Mouse (Mus musculus) megakaryocyte, adult 5-6 weeks (primary cell): ENCODE data around the gene Slc22a23. TPM values are rescaled to one million over a fixed set of nuclear protein-coding genes. Genes with fewer than 3 reads are reported as not detected.

ENCODE experiments used
- ATAC-seq: 2 replicates; pipeline ENCODE4 v1.8.0; 2016; ENCODE audit warnings: mild to moderate bottlenecking, inconsistent platforms; ENCODE audit not compliant: poor library complexity, severe bottlenecking
- total RNA-seq, 2 experiments: library from RNA; stranded (forward) in 1 of 2; stranded (reverse) in 1 of 2; fragments of 153-499, 151-499 nt in 1 of 2; fragments of 221-1000, 200-1000 nt in 1 of 2; gene quantifications; 2 replicates each; pipeline versions ENCODE4 v1.2.3 to v1.2.4; 2015 to 2017

Gene Slc22a23
- total RNA-seq, 2 experiments from 2014 or later = 0.22 to 0.65 TPM

DNA sequence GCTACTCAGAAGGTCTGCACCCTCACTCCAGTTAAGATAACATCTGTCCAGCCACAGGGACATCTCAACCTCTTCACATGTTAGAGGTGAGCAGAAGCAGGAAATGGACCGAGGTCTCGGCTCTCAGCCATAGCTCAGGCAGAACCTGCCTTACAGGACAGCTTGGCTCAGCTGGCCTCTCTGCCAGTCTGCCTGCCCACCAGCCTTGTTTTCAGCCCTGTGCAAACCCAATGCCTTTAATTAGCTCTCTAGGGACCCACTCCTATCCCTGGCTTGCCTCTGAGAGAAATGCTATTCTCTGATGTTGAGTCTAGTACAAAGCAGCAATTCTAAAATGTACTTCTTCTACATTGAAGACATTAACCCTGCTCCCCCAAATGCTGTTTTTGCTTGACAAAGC is 73.3 kb downstream of the Slc22a23 start:
- ATAC-seq = no peak

DNA sequence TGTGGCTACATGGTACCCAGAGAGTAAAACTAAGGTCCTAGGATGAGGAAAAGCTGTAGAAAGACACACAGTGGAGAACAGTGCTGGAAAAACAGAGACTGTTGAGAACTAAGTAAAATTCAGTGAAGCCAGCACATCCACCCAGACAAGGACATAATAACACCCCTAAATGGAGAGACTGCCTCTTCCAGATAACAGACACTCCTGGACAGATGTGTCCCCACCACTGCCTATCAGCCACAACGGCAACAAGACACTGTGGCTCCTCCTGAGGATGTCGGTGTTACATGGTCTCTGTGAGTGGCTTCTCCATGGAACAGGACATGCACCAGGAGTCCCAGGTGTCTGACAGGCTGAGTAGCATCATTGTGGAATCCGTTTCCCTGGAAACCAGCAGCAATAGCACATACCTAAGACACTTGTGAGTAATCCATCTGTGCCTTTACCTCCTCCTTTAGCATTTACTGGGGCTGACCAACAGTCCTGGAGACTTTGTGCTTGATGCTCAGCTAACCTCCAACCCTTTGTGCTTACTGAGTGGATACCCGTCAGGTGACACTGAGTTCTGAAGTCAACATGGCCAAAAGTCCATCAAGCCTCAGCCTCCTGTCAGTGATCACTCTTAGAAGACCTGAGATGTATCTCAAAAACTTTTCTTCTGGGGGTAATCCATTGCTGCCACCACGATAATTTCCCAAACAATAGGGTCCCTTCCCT is 73.9 kb downstream of the Slc22a23 start:
- no peak for ATAC-seq

DNA sequence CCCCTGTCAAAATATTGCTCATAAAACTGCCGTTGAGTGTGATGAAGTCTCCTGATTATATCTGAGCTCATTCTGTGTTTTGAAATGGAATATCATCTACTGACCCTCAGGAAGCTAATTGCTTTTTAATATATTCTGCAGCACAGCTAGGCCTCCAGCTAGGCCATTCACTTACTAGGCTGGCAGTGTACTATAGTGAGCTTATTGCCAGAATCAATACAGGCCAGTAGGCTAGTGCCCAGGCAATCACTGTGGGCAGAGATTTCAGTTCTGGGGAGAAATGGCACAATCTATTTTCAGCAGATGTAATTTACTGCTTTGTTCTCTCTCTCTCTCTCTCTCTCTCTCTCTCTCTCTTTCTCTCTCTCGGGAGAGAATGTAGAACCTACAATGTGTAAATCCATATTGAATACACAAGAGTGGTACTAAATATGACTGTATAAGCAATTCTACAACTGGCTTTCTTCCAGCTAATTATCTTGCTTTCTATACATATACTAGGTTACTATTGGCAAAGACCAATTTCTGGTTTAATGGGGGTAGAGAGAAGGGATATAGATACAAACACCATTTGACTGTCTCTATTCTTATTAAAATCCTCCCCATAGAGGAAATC is 75.5 kb downstream of the Slc22a23 start:
- ATAC-seq = no peak

DNA sequence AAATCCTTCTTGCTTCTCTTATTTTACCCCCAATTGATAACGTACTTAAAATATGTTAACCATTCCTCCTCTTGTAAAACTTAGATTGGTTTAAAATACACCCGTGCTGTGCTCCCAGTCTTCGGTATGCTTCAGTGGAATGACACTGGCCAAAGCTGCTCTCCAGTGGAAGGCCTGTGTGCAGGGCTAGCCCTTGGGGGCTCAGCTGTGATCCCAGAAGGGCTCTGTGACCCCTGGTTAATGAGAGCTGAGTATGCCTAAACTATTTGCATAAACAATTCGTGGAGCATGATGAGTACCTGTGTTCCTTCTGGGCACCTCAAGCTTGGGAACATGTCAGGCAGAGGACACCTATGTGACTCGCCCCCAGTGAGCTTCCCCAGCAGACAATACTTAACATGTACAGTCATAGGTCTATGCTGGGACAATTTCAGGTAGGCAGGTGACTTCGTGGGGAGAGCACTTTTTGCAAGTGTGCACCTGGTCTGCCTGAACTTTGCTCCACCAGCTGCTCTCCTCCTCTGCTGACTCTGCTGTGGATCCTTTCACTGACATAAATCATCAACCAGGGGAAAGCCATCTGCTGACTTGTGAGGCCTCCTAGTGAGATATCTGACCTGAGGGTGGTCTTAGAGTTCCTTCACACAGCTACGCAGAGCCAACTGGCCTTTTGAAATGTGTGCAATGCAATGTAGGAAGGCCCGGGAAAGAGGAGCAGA is 77.9 kb downstream of the Slc22a23 start:
- no peak for ATAC-seq

DNA sequence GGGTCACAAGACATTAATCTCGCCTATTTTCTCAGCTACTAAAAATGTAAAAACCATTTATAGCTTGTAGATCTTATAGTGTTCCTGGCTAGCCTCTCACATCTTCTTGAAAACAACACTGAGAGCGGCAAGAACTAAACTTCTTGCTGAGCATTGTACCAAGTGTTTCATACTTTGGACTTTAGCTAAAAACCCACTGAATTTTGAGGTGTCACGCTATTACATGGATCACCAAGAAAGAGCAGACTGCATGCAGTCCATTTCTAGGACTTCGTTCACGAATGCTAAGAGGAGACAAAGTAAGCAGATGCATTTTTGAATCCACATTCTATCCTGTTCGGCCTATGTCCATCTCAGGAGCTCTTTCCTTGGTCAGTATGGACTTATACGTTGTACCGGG is 78.9 kb downstream of the Slc22a23 start:
- ATAC-seq = no peak

DNA sequence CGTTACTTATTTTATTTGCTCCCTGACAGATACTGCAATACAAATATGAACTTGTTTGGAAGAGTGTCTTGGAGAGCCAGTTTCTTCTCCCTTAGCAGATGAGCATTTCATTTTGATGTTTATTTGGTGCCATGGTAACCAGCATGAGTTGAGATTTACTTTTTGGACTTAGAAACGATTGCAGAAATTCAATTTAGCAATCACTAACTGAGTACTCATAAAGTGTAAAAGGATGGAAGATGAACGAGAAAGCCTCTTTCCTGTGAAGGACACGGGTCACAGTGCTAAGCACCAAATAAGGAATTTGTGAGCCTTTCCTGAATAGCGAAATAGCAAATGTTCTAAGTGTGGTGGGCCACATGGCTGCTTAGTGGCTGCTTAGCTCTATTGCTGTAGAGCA is 79.4 kb downstream of the Slc22a23 start:
- ATAC-seq = no peak

DNA sequence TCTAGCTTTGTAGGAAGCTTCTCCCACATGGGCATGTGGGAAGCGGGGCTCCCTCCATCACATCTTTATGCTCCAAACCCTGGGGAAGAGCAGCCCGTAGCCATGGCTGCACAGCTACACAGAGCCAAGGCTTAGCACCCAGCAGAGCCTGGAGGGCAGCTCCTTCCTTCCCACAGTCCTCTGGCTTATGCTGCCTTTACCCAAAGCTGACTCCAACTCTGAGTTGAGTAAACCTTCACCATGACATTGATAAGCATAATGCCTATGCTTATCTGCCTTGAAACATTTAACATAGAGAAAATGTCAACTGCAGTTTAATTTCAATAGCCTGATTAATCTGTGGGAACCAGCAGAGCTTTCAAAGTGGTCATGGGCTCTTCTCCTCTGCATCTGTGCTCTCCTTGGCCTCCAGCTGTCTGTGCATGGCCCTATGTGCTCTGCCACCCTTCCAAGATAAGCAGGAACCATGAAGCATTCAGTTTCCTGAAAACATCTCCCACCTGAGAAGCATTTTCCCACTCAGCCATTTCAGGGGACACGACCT is 79.9 kb downstream of the Slc22a23 start:
- ATAC-seq = no peak

DNA sequence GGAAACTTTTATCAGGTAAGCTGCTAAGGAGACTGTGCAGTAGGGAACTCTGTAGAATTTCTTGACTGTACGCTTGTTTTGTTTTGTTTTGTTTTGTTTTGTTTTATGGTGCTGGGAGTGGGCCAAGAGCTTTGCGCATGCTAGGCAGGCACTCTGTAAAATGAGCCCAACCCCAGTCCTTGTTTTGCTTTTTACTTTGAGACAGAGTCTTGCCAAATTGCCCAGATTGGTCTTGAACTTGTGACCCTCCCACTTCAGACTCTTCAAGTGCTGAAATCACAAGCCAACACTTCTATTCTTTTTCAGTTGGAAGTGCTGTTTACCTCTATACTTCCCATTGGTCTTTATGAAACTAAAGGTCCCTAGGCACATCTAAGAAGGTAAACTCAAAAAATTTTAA is 80.5 kb downstream of the Slc22a23 start:
- no peak for ATAC-seq

DNA sequence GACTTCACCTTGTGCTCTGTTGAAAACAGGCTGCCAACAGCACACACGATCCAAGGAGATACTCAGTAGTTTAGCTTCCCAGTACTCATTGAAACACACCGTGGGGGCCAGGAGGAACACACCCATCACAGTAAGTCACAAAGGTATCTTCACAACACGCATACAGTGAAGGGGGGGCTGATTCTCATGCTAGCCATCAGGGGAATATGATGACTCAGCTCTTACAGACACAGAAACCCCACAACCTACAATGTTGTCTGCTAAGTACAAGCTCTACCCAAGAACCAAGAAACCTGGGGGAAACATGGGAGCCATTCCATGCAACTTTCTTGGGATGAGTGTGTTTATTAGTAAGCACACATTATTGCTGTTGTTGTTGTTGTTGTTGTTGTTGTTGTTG is 86.2 kb downstream of the Slc22a23 start:
- ATAC-seq = no peak

DNA sequence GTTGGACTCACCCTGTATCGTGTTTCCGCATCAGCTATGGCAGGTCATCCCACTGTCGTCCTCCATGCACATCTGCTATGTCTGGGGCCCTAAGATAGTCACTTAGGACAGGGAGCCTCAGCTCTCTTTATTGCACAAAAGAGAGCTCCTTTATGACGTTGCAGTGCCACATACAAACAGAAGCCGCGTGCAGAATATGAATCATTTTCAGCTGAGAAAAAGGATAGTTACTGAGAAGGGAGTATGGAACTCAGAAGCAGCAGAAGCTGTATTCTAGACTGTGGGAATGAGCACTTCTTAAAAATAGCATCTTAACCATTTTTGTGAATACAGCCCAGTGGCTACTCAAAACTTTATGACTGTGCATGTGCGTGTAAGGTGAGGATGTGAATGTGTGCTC is 87.8 kb downstream of the Slc22a23 start:
- ATAC-seq = no peak

DNA sequence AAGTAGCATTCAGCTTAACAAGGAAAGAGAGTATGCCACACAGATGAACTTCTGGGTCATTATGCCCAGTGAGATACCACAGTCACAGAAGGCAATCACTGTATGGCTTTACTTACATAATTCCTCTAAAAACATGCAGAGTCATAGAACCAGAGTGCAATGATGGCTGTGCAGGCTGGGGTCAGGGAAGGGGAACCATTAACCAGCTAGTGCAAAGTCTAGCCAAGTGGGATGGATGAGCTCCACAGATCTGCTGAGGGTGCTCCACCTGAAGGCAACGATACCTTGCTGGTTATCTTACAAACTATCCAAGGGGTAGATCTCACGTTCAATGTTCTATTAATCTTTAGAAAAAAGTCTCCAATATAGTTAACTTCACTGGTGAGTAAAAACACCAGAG is 88.3 kb downstream of the Slc22a23 start:
- ATAC-seq = no peak

DNA sequence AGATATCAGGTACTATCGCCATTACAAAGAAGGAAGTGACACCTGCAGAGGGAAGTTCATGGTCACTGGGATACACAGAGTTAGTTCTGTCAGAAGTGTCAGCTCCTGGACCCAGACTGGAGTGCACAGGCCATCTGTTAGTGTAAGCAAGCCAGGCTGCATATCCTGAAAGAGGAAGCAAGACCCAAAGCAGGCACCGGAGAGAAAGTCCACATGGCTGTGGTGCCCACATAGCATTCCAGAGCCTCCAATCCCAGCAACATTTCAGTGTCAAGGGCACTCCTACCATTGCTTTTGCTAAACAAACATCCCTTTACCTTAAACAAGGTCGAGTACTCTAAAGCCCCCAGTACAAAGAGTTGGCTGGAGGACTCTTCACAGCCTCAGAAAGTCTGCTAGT is 89.7 kb downstream of the Slc22a23 start:
- ATAC-seq = peak; percentile 50; the same call in 1 of the 2 replicates

DNA sequence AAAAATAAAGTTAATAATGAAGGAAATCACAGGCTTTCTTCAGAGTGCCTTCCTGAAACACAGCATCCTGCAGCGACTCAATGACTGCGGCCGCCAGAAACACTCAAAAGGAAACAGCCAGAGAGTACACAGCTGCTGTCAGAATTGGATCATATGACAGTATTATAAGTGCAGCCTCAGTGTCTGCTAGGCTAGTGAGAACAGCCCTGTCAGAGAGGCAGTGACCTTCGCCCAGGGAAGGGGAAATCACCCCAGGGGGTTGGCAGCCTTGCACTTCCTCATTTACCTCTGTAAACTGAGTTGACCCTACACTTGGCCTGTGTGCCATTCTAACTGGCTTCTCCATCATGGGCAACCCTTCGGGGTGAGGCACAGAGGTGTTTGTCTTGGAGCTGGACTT is 90.3 kb downstream of the Slc22a23 start:
- peak; percentile 80 for ATAC-seq

DNA sequence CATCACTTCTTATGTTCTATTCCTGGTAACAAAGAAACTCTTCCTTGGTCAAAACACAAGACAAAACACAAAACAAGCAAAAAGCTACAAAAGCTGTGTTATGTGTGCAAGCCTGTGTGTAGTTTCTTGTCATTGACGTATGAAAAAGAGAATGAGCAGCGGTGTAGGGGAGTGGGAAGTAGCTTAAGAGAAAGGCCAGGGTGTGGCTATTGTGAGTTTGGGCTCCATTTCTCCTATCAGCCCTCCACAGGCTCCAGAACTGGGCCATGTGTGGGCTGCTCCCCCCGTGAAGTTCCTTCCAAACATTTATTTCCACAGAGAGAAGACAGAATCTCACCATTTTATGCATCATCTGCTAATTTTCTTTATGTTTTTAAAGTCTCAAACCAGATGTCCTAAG is 91.2 kb downstream of the Slc22a23 start:
- ATAC-seq = no peak

DNA sequence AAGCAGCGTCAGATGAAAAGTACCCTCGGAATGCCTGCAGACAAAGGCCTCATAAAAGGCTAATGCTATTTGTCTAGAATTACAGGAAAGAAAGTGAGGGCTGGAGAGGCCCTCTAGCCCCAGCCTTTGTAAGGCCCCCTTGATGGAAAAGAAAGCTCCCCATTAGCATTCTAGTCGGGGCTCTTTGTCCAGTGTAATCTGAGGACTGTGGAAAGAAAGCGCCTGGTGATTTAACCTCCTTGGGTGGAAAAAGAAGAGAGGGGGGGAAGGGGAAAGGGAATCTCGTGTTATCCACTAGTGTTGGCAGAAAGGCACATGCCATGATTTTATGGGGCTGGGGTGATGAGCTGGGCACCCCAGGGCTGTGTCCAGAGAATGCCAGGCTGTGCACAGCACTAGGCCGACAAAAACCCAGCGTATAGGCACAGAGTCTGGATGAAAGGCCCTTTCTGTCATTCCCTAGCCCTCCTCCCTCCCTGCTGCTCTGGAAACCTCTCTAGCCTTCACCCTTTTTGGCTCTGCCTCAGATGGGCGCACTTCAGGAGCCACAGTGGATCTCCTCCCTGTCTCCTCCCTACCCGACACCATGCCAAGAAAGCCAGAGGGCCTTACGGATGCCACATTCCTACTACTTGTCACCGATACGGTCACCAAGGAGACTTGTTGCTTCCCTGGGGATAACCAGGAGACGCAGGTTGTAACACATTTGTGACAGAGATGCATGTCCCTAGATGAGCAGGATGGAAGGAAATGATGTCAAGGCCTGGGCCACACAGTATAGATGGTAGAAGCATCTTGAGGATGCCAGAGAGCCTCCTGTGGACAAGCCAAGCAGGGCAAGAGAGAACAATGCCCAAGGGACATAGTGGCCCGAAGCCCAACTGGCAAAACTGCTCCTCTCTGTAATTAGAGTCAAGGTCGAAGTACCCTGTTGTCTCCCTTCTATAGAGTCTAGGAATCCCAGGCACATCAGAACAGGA is 95.8 kb downstream of the Slc22a23 start:
- no peak for ATAC-seq

DNA sequence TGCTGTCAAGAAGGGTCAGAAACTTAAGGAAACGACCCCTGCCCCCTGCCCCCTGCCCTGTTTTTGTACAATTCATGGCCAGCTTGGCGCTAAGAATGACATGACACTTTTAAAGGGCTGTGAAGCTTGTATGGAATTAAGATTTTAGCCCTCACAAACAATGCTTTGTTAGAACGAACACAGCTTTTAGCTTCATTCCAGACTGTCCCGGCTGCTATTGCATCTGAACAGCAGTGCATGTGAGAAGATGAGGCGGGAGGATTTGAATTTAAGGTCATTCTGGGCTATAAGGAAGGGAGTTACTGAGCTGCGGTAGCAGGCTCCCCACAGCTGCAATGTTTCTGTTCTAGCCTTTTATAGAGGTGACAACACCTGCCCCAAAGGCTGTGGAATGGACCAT is 96.9 kb downstream of the Slc22a23 start:
- ATAC-seq = no peak

DNA sequence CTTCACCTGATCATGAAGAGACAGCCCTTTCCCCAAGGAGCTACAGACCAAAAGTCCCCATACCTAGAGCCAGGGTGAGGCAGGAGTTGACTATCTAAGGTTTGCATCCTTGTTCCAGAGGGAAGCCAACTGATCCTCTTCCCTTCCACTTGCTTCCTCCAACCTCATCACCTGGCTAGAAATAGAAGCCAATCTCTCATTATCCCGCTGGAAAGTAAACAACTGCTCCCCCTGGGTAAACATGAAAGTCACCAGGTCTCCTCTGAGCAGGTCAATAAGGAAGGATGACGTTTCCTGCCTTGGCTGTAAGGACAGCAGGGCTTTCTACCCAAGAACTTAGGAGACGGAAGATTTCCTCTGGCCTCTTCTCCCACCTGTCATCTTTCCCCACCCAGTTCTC is 98.2 kb downstream of the Slc22a23 start:
- no peak for ATAC-seq

DNA sequence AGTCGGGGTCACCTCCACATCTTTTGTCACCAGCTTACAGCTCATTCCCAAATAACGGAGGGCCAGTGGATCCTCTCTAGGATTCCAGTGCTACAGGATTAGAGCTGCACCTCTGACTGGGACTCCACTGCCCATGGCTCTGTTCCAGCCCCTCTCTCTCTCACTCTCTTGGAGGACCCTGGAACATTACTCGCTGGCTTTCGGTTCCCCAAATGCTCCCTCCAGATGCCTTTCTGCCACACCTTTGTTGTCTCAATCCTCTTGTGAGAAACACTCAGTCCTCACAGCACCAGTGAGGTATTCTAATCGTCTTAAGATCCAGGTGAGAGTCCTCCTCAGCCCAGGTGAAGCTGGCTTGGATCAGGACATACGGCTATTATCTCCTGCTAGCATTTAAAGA is 99.8 kb downstream of the Slc22a23 start:
- ATAC-seq = no peak

DNA sequence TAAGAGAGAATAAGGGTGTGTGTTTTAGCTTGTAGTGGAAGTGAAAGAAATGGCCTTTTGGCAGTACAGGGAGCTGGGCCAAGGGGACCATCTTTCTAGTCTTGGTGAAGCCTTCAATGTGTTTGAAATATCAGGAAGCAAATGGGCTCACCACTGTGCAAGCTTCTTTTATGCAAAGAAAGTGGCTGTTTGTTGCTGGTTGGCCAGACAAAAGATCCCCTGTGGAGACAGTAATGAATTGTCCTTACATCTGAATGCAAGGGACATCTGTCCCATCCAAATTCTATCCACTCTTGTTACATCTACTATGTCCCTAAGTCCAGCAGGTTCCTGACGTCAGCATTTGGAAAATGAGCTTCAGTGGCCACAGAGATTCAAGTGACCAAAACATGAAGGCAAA is 100.8 kb downstream of the Slc22a23 start:
- ATAC-seq = no peak

DNA sequence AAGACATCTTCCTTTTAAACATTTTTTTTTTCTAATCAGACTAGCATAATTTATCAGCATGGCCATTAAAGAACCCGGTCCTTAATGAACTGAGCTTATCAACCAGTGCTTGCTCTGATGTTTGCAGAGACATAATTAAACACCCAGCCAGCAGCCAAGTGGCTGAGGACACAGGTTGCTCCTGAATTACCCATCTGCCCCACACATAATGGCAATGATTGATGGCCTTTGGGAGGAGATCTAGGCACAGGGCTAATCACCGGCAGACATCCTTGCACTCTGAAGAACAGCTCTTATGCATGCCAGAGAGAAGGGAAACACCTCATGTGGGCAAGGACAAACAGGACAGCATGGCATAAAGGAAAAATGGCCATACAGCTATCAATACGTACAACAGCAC is 102.8 kb downstream of the Slc22a23 start:
- no peak for ATAC-seq

DNA sequence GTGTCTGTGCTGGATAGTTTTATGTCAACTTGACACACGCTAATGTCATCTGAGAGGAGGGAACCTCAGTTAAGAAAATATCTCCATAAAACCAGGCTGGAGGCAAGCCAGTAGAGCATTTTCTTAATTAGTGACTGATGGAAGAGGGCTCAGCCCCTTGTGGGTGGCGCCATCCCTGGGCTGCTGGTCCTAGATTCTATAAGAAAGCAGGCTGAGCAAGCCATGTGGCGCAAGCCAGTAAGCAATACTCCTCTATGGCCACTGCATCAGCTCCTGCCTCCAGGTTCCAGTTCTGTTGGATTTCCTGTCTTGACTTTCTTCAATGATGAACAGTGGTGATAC is 104.9 kb downstream of the Slc22a23 start:
- ATAC-seq = no peak
